17 mouse cellular contexts compared by ENCODE assay signal in the genomic region with DNA sequence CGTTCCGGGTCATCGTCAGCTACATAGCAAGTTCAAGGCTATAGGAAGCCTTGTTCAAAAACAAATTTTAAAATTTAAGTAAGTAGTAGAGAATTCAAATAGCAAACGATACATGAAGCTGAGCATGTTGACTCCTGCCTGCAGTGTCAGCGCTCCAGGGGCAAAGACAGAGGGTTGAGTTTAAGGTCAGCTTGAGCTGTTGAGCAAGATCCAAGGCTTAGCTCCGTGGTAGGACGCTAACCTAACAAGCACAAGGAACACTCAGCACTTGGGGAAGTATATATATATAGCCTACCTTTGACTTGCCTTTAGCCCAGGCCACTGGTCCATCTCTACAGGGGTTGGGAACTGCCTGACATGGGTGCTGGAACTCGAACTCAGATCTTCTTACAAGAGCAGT. TPM values are rescaled to one million over a fixed set of nuclear protein-coding genes. Genes with fewer than 3 reads are reported as not detected.
"Had no signal": no experiment of that assay in that cellular context is flagged by ENCODE, and none has a peak within 500 bp of the region (broad histone marks: within the 10 kb centered on the region; RNA-seq: fewer than 3 reads in every experiment).

No protein-coding gene starts in this region.

- H3K4me2 ChIP-seq: limb, embryonic 12.5 days; midbrain, embryonic 15.5 days; neural tube, embryonic 12.5 days; stomach, embryonic 15.5 days had no signal

- DNase-seq: kidney, adult 18-20 months; kidney, postnatal 10 days; kidney, postnatal 4 days; liver; lung, adult 18-20 months; lung, postnatal 10 days; lung, postnatal 4 days; retina, postnatal 1 day; right cerebral cortex, postnatal 4 days; thymus, postnatal 36 days had no signal

- ATAC-seq: midbrain, embryonic 15.5 days had no signal

- H3K9me3 ChIP-seq: limb, embryonic 12.5 days; midbrain, embryonic 15.5 days; neural tube, embryonic 12.5 days; stomach, embryonic 15.5 days had no signal

- H3K27ac ChIP-seq: limb, embryonic 12.5 days; liver, embryonic 14.5 days; midbrain, embryonic 10.5 days; midbrain, embryonic 15.5 days; neural tube, embryonic 12.5 days; stomach, embryonic 15.5 days had no signal

- H3K9ac ChIP-seq: limb, embryonic 12.5 days; liver, embryonic 14.5 days; midbrain, embryonic 15.5 days; neural tube, embryonic 12.5 days; stomach, embryonic 15.5 days had no signal

- H3K27me3 ChIP-seq: limb, embryonic 12.5 days; midbrain, embryonic 15.5 days; neural tube, embryonic 12.5 days; stomach, embryonic 15.5 days had no signal

- H3K4me3 ChIP-seq: limb, embryonic 12.5 days; midbrain, embryonic 10.5 days; midbrain, embryonic 15.5 days; neural tube, embryonic 12.5 days; stomach, embryonic 15.5 days had no signal

RNA-seq across cellular contexts. Expression of gene Rapgefl1, which starts 33.3 kb away (rescaled TPM):
- total RNA-seq: monocyte, adult 5-6 weeks had no signal
